Mouse (Mus musculus) intestine, embryonic 14.5 days (tissue): ENCODE measurements around the gene Mapk1. TPM values are rescaled to one million over a fixed set of nuclear protein-coding genes. Genes with fewer than 3 reads are reported as not detected.

Experiments
- ATAC-seq: fragments of 200-750 bp; cut with Nextera tagmentation; replicated peaks from 2 replicates; pipeline ENCODE4 v1.8.0; 2017; ENCODE audit warnings: low read depth, moderate number of reproducible peaks, moderate TSS enrichment, moderate library complexity; ENCODE audit not compliant: low FRiP score, low TSS enrichment
- DNase-seq: peaks from one replicate; pipeline ENCODE4 v3.0.0-alpha.2; 2018; ENCODE audit warnings: low spot score
- H3K27ac ChIP-seq: fragments of 300-500 bp; sonication (generic); 2 replicates; pipeline ENCODE4 v1.5.1; 2014; ENCODE audit warnings: low read depth, mild to moderate bottlenecking, control low read depth
- H3K27me3 ChIP-seq: fragments of 300-500 bp; sonication (generic); replicated peaks from 2 replicates; pipeline ENCODE4 v1.6.1; 2014; ENCODE audit warnings: low read length, control low read depth; ENCODE audit not compliant: control insufficient read depth, insufficient read depth
- H3K36me3 ChIP-seq: fragments of 300-500 bp; sonication (generic); 2 replicates; pipeline ENCODE4 v1.6.1; 2014; ENCODE audit warnings: low read length, control low read depth; ENCODE audit not compliant: control insufficient read depth, insufficient read depth
- H3K4me1 ChIP-seq: fragments of 300-500 bp; sonication (generic); replicated peaks from 2 replicates; pipeline ENCODE4 v1.6.1; 2014; ENCODE audit warnings: low read length, control low read depth, mixed read lengths; ENCODE audit not compliant: control insufficient read depth, insufficient read depth
- H3K4me2 ChIP-seq: fragments of 300-500 bp; sonication (generic); 2 replicates; pipeline ENCODE4 v1.6.1; 2014; ENCODE audit warnings: low read length
- H3K4me3 ChIP-seq: fragments of 300-500 bp; sonication (generic); 2 replicates; pipeline ENCODE4 v1.5.1; 2014; ENCODE audit warnings: low read depth, low read length, control low read depth, mixed read lengths
- H3K9ac ChIP-seq: fragments of 300-500 bp; sonication (generic); 2 replicates; pipeline ENCODE4 v1.6.1; 2014; ENCODE audit warnings: mild to moderate bottlenecking, low read length
- H3K9me3 ChIP-seq: fragments of 300-500 bp; sonication (generic); 2 replicates; pipeline ENCODE4 v1.6.1; 2016; ENCODE audit warnings: low read length, control low read depth; ENCODE audit not compliant: control insufficient read depth
- WGBS: fragments of 180-500 bp; shearing (Covaris S2); extraction: QIAGEN DNeasy Blood & Tissue Kit; methylation state at CpG from one replicate; pipeline ENCODE4 v1.1.7; 2014; 5-methylcytosine and 5-hydroxymethylcytosine counted together
- polyA plus RNA-seq: library from polyadenylated mRNA; unstranded; fragments of >200 nt; fragmentation: Nextera tagmentation; extraction: Ambion mirVana; gene quantifications from 2 replicates; pipeline ENCODE4 v1.2.1, GENCODE M21; 2014

Mapk1 gene
- polyA plus RNA-seq, 1 experiment from 2014 or later, result 181 TPM

- ATAC-seq (no peak), DNase-seq (no peak)
- Histone ChIP-seq H3K36me3 (peaks cover 29% of the 10 kb centered on the region), H3K4me3 (no peak overlapping the region), H3K9ac (no peak overlapping the region), H3K27ac (no peak overlapping the region), H3K4me1 (no peaks in the 10 kb centered on the region), H3K27me3 (no peaks in the 10 kb centered on the region), H3K4me2 (no peak overlapping the region), H3K9me3 (peaks cover 2% of the 10 kb centered on the region; the same call in 1 of the 2 replicates)
- 89% methylated on average over 7 of the region's 7 CpGs for WGBS
Observed at GRCm38 (mm10) chr16:17078101-17078500, 94.9 kb downstream of the Mapk1 start.

- ATAC-seq, result no peak
Observed at GRCm38 (mm10) chr16:17082121-17082792, 99.1 kb downstream of the Mapk1 start.

GRCm38 (mm10) chr16:17085636-17086035 is 102.5 kb downstream of the Mapk1 start:
- H3K4me3 ChIP-seq, result no peak overlapping the region
- peaks cover 88% of the 10 kb centered on the region for H3K36me3 ChIP-seq
- no peak overlapping the region for H3K27ac ChIP-seq
- no peaks in the 10 kb centered on the region for H3K27me3 ChIP-seq
- no peak overlapping the region for H3K4me2 ChIP-seq
- ATAC-seq (no peak), DNase-seq (no peak)
- H3K9me3 ChIP-seq, result no peaks in the 10 kb centered on the region
- H3K9ac ChIP-seq, result no peak overlapping the region
- 84% methylated on average over 4 of the region's 4 CpGs for WGBS
- H3K4me1 ChIP-seq, result no peaks in the 10 kb centered on the region

More at GRCm38 (mm10) chr16:17082121-17082792, 99.1 kb downstream of the Mapk1 start:
- DNase-seq, result no peak
- Histone ChIP-seq H3K9me3 (no peaks in the 10 kb centered on the region), H3K4me3 (no peak overlapping the region), H3K9ac (no peak overlapping the region), H3K27ac (no peak overlapping the region), H3K4me2 (no peak overlapping the region), H3K36me3 (peaks cover 62% of the 10 kb centered on the region), H3K4me1 (no peaks in the 10 kb centered on the region), H3K27me3 (no peaks in the 10 kb centered on the region)
- 80% methylated on average over 6 of the region's 6 CpGs for WGBS

GRCm38 (mm10) chr16:17086241-17086640 is 103.1 kb downstream of the Mapk1 start:
- 53% methylated on average over 3 of the region's 3 CpGs for WGBS
- DNase-seq (no peak), ATAC-seq (no peak)
- Histone ChIP-seq H3K4me1 (no peaks in the 10 kb centered on the region), H3K4me3 (no peak overlapping the region), H3K9me3 (no peaks in the 10 kb centered on the region), H3K4me2 (no peak overlapping the region), H3K36me3 (peaks cover 91% of the 10 kb centered on the region), H3K27me3 (no peaks in the 10 kb centered on the region), H3K9ac (no peak overlapping the region), H3K27ac (no peak overlapping the region)

- ATAC-seq, result no peak
- no peak for DNase-seq
- 77% methylated on average over 13 of the region's 13 CpGs for WGBS
- Histone ChIP-seq H3K27ac (no peak overlapping the region), H3K36me3 (peaks cover 96% of the 10 kb centered on the region), H3K27me3 (no peaks in the 10 kb centered on the region), H3K9me3 (no peaks in the 10 kb centered on the region), H3K4me2 (no peak overlapping the region), H3K4me3 (no peak overlapping the region), H3K4me1 (no peaks in the 10 kb centered on the region), H3K9ac (no peak overlapping the region)
Observed at GRCm38 (mm10) chr16:17086669-17087193, 103.5 kb downstream of the Mapk1 start.

- Histone ChIP-seq H3K4me1 (no peaks in the 10 kb centered on the region), H3K4me2 (no peak overlapping the region), H3K36me3 (peaks cover 100% of the 10 kb centered on the region), H3K27me3 (no peaks in the 10 kb centered on the region), H3K4me3 (no peak overlapping the region), H3K9me3 (no peaks in the 10 kb centered on the region), H3K27ac (no peak overlapping the region), H3K9ac (no peak overlapping the region)
- no peak for DNase-seq
- no peak for ATAC-seq
- WGBS, result 75% methylated on average over 3 of the region's 3 CpGs
Observed at GRCm38 (mm10) chr16:17088346-17088745, 105.2 kb downstream of the Mapk1 start.

- Histone ChIP-seq H3K4me2 (no peak overlapping the region), H3K4me1 (no peaks in the 10 kb centered on the region), H3K4me3 (no peak overlapping the region), H3K27ac (no peak overlapping the region), H3K9me3 (no peaks in the 10 kb centered on the region), H3K9ac (no peak overlapping the region), H3K27me3 (no peaks in the 10 kb centered on the region), H3K36me3 (peaks cover 88% of the 10 kb centered on the region)
- no peak for DNase-seq
- no peak for ATAC-seq
- 86% methylated on average over 3 of the region's 3 CpGs for WGBS
Observed at GRCm38 (mm10) chr16:17096938-17097337, 113.8 kb downstream of the Mapk1 start.
